Mouse (Mus musculus): ENCODE measurements at regions not wholly inside any gene's neighbourhood (a gene's known extent, or its start where the extent isn't known, plus 50 kb on each side); places are given as distances from the start of the nearest gene placed in this dataset.
A peak's percentile ranks its signal among the peaks of the same experiment; 100 is the strongest.

DNA sequence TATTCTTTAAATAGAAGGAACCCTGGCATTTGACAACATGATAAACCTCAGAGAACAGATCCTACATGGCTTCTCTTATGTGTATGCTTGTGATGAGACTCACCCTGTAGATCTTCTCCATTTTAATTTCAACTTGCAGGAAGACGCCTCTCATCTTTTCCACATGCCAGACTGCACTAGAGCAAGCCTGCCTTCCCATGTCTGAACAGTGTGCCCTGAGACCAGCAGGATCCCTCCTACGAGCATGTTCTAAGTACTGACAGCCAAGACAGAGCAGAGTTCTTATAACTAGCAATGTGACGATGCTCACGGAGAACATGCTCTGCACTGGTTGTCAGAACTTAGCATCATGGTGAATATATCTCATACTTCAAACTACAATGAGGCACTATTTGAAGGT is 277.5 kb upstream of the BB014433 start:
- Histone ChIP-seq H3K9ac (ENCODE audit: low read length) (no peak overlapping the region), H3K27me3 (ENCODE audit: control insufficient read depth, insufficient read depth, low read length) (no peaks in the 10 kb centered on the region), H3K4me1 (ENCODE audit: control insufficient read depth, insufficient read depth, low read length) (0 out of 2 replicates have a peak, but pooled peaks cover 2% of the 10 kb centered on the region), H3K9me3 (ENCODE audit: control insufficient read depth, low read length) (no peaks in the 10 kb centered on the region), H3K4me2 (ENCODE audit: low read depth) (no peak overlapping the region), H3K4me3 (ENCODE audit: low read depth, low read length) (no peak overlapping the region), H3K27ac (ENCODE audit: low read depth, low read length) (no peak overlapping the region), H3K36me3 (ENCODE audit: control insufficient read depth, insufficient read depth, low read length) (no peaks in the 10 kb centered on the region)
- no peak for ATAC-seq (ENCODE audit: insufficient read depth, low FRiP score, low TSS enrichment)
- DNase-seq (ENCODE audit: low spot score) = no peak
- WGBS = 93% methylated on average over 4 of the region's 4 CpGs

DNA sequence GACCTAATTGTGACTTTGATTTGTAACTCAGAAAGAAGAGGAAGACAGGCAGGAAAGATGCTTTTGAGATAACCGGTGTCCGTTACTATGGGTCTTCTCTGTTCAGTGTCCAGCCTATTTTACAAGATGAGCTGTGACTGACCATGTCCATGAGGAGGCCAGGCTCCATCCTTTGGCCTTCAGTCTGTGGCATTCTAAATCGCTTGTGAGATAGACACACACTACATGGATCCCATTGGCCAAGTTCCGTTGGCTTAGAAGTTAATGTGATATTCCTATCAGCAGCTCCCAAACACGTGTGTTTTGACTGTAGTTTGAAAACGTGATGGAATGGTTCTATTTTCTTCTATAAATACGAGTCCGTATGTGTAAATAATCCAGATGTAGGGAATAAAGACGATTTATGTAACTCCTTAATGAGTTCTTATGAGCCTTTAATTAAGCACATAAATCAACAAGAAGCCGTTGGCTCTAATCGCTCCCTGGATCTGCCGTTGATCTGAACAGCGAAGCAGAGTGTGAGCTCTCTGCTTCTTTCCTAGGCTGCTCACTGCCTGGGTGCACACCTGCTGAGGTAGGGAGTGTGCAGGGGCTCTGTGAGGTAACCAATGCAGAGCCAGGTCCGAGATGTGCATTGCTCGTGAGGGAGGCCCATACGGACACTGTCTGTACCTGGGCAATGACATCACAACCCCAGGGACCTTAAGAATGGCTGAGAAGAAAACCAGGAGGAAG is 272.4 kb upstream of the BB014433 start:
- Histone ChIP-seq H3K27ac (ENCODE audit: low read depth, low read length) (no peak overlapping the region), H3K4me1 (ENCODE audit: control insufficient read depth, insufficient read depth, low read length) (no peaks in the 10 kb centered on the region), H3K9me3 (ENCODE audit: control insufficient read depth, low read length) (no peaks in the 10 kb centered on the region), H3K4me3 (ENCODE audit: low read depth, low read length) (no peak overlapping the region), H3K9ac (ENCODE audit: low read length) (no peak overlapping the region), H3K4me2 (ENCODE audit: low read depth) (no peak overlapping the region), H3K36me3 (ENCODE audit: control insufficient read depth, insufficient read depth, low read length) (no peaks in the 10 kb centered on the region), H3K27me3 (ENCODE audit: control insufficient read depth, insufficient read depth, low read length) (no peaks in the 10 kb centered on the region)
- 81% methylated on average over 16 of the region's 16 CpGs for WGBS
- no peak for DNase-seq (ENCODE audit: low spot score)
- no peak for ATAC-seq (ENCODE audit: insufficient read depth, low FRiP score, low TSS enrichment)

DNA sequence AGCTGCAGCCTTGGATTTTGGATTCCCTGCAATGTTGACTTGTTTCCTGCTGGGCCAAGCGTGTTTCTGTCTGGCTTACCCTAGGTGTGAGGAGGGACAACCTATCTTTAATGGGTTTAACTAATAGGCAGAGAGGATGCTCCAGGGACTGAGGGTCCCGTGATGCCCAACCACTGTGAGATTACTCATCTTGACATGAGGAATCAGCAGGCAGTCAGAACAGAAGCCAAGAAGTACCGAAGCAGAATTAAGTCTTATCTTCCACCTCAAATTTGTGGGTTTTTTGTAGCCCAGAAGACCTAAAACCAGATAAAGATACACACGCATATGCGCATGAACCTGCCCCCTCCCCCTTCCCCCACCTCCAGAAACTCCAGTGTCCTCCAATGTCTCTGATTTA is 267.6 kb upstream of the BB014433 start:
- ATAC-seq (ENCODE audit: insufficient read depth, low FRiP score, low TSS enrichment) = no peak
- H3K9ac ChIP-seq (ENCODE audit: low read length) = no peak overlapping the region
- H3K27ac ChIP-seq (ENCODE audit: low read depth, low read length) = no peak overlapping the region
- H3K36me3 ChIP-seq (ENCODE audit: control insufficient read depth, insufficient read depth, low read length) = no peaks in the 10 kb centered on the region
- no peak overlapping the region for H3K4me2 ChIP-seq (ENCODE audit: low read depth)
- no peaks in the 10 kb centered on the region for H3K27me3 ChIP-seq (ENCODE audit: control insufficient read depth, insufficient read depth, low read length)
- H3K9me3 ChIP-seq (ENCODE audit: control insufficient read depth, low read length) = no peaks in the 10 kb centered on the region
- WGBS = 79% methylated on average over 5 of the region's 5 CpGs
- DNase-seq (ENCODE audit: low spot score) = no peak
- H3K4me3 ChIP-seq (ENCODE audit: low read depth, low read length) = no peak overlapping the region
- H3K4me1 ChIP-seq (ENCODE audit: control insufficient read depth, insufficient read depth, low read length) = no peaks in the 10 kb centered on the region

DNA sequence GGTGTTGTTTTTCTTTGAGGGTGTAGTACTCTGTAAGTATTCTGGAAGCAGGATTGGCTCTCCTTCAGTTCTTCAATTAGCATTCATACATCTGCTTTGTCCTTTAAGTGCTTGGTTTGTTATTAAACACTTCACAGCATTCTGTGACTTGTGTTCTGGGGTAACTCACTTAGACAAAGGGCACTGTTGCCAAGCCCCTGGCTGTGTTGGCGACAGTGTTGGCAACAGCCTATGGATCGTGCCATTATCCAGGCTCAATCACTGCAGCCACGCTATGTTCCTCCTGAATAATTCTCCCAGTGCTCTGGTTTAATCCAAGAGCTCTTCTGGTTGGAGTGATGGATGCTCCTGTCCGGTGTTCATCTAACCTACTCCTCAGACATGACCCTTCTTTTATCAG is 265.6 kb upstream of the BB014433 start:
- Histone ChIP-seq H3K4me2 (ENCODE audit: low read depth) (no peak overlapping the region), H3K36me3 (ENCODE audit: control insufficient read depth, insufficient read depth, low read length) (no peaks in the 10 kb centered on the region), H3K4me3 (ENCODE audit: low read depth, low read length) (no peak overlapping the region), H3K9me3 (ENCODE audit: control insufficient read depth, low read length) (no peaks in the 10 kb centered on the region), H3K27me3 (ENCODE audit: control insufficient read depth, insufficient read depth, low read length) (no peaks in the 10 kb centered on the region), H3K27ac (ENCODE audit: low read depth, low read length) (no peak overlapping the region), H3K9ac (ENCODE audit: low read length) (no peak overlapping the region), H3K4me1 (ENCODE audit: control insufficient read depth, insufficient read depth, low read length) (no peaks in the 10 kb centered on the region)
- ATAC-seq (ENCODE audit: insufficient read depth, low FRiP score, low TSS enrichment) (no peak), DNase-seq (ENCODE audit: low spot score) (no peak)
- WGBS = 90% methylated on average over 4 of the region's 4 CpGs

DNA sequence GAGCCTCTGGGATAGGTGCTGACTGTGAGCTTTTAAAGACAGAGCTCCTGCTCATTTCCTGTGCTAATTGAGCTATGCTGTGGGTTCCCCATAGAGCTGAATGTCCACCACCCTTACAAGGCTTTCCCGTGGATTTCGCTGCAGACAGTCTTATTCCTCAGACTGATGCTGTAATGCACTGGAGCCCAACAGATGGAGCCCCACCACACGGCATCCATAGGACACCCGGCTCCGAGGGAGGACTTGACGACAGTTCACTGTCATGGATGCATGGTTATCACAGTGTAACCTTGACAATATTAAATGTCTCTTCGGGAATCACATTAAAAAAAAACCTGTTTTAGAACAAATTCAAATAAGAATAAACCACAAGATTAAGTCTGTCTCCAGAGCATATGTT is 265.2 kb upstream of the BB014433 start:
- H3K27me3 ChIP-seq (ENCODE audit: control insufficient read depth, insufficient read depth, low read length) = no peaks in the 10 kb centered on the region
- no peak overlapping the region for H3K9ac ChIP-seq (ENCODE audit: low read length)
- H3K4me1 ChIP-seq (ENCODE audit: control insufficient read depth, insufficient read depth, low read length) = no peaks in the 10 kb centered on the region
- ATAC-seq (ENCODE audit: insufficient read depth, low FRiP score, low TSS enrichment) = no peak
- WGBS = 82% methylated on average over 7 of the region's 7 CpGs
- H3K9me3 ChIP-seq (ENCODE audit: control insufficient read depth, low read length) = no peaks in the 10 kb centered on the region
- no peak for DNase-seq (ENCODE audit: low spot score)
- H3K4me2 ChIP-seq (ENCODE audit: low read depth) = no peak overlapping the region
- H3K4me3 ChIP-seq (ENCODE audit: low read depth, low read length) = no peak overlapping the region
- no peaks in the 10 kb centered on the region for H3K36me3 ChIP-seq (ENCODE audit: control insufficient read depth, insufficient read depth, low read length)
- no peak overlapping the region for H3K27ac ChIP-seq (ENCODE audit: low read depth, low read length)

DNA sequence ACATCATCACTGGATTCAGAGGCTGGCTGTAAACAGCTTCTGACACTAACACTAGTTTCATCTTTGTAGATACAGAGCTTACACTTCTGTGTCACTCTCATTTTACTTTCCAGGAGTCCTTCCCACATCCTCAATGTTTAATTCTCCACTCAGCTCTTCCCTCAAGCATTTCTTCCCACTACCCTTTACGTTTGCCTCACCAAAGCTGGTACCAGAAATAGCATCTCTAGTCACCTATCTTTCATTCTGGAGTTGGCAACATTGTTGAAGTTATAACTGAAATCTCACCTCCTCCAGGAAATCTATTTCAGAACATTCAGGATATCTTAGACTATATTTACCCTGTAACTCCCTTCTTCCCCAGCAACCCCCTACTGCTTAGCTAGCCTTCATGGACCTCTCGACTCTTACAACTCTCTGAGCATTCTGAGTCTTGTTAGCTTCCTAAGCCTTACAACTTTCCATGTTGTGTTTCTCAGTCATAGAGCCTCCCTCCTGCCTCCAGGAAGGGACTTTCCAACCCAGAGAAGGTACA is 258.3 kb upstream of the BB014433 start:
- no peak overlapping the region for H3K27ac ChIP-seq (ENCODE audit: low read depth, low read length)
- H3K4me1 ChIP-seq (ENCODE audit: control insufficient read depth, insufficient read depth, low read length) = no peaks in the 10 kb centered on the region
- H3K4me2 ChIP-seq (ENCODE audit: low read depth) = no peak overlapping the region
- H3K9ac ChIP-seq (ENCODE audit: low read length) = no peak overlapping the region
- 83% methylated on average over 2 of the region's 2 CpGs for WGBS
- no peaks in the 10 kb centered on the region for H3K36me3 ChIP-seq (ENCODE audit: control insufficient read depth, insufficient read depth, low read length)
- DNase-seq (ENCODE audit: low spot score) (no peak), ATAC-seq (ENCODE audit: insufficient read depth, low FRiP score, low TSS enrichment) (no peak)
- no peaks in the 10 kb centered on the region for H3K27me3 ChIP-seq (ENCODE audit: control insufficient read depth, insufficient read depth, low read length)
- no peak overlapping the region for H3K4me3 ChIP-seq (ENCODE audit: low read depth, low read length)
- no peaks in the 10 kb centered on the region for H3K9me3 ChIP-seq (ENCODE audit: control insufficient read depth, low read length)

DNA sequence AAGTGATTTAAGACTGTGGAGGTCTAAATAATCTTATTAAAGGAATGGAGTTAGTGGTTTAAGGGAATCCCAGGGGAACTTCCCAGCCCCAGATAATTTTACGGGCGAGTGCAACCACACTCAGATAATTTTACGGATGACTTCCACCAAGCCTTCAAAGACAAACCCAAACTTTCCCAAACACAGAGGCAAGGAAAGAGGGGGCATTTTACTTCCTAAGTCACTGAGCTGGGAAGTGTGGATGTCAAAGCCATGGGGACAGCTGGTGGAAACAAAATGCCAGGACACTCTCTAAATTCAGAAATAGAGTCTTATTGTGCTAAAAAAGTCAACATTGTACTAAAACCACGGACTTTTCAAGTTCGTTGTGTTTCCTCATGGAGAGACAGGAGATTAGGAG is 227.9 kb upstream of the BB014433 start:
- no peaks in the 10 kb centered on the region for H3K27me3 ChIP-seq (ENCODE audit: control insufficient read depth, insufficient read depth, low read length)
- no peaks in the 10 kb centered on the region for H3K9me3 ChIP-seq (ENCODE audit: control insufficient read depth, low read length)
- H3K36me3 ChIP-seq (ENCODE audit: control insufficient read depth, insufficient read depth, low read length) = no peaks in the 10 kb centered on the region
- DNase-seq (ENCODE audit: low spot score) (no peak), ATAC-seq (ENCODE audit: insufficient read depth, low FRiP score, low TSS enrichment) (no peak)
- H3K4me1 ChIP-seq (ENCODE audit: control insufficient read depth, insufficient read depth, low read length) = no peaks in the 10 kb centered on the region
- 46% methylated on average over 5 of the region's 5 CpGs for WGBS
- no peak overlapping the region for H3K9ac ChIP-seq (ENCODE audit: low read length)
- no peak overlapping the region for H3K4me3 ChIP-seq (ENCODE audit: low read depth, low read length)
- no peak overlapping the region for H3K4me2 ChIP-seq (ENCODE audit: low read depth)
- no peak overlapping the region for H3K27ac ChIP-seq (ENCODE audit: low read depth, low read length)

DNA sequence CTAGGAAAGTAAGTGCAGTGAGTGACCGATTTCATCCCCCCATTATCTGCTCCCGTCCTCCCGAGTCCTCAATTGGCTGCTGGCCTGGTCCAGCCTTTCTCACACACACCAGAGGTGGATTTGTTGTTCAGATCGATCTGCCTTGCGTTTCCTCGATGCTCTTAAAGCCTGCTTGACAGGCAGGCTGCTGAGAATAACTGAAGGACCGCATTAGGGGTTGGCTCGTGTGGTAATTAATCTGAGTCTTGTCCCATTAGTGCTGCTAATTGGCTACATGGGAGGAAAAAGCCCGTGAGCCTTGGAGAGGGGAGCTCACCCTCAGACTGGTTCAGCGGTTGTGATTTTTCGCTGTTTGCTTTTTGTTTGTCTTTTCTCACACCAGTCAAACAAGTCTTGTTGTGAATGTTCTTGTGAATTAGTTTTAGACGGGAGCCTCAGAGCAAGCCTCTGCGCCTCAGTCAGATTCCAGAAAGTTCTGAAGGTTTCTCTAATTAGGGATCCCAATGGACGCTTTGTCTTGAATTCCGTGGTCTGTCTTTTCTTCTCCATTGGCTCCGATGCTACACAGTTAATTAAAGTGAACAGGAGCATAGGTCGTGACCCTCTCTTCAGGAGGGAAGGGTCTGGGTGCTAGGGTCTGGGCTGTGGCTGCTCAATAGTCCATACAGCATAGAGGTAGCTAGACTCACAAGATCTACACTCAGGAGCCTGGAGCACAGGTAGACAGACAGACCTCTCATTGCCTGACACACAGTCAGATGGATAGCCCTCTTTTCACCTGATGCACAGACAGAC is 226.1 kb upstream of the BB014433 start:
- 55% methylated on average over 17 of the region's 17 CpGs for WGBS
- Histone ChIP-seq H3K9ac (ENCODE audit: low read length) (no peak overlapping the region), H3K4me1 (ENCODE audit: control insufficient read depth, insufficient read depth, low read length) (no peaks in the 10 kb centered on the region), H3K27me3 (ENCODE audit: control insufficient read depth, insufficient read depth, low read length) (no peaks in the 10 kb centered on the region), H3K9me3 (ENCODE audit: control insufficient read depth, low read length) (no peaks in the 10 kb centered on the region), H3K4me3 (ENCODE audit: low read depth, low read length) (no peak overlapping the region), H3K4me2 (ENCODE audit: low read depth) (no peak overlapping the region), H3K36me3 (ENCODE audit: control insufficient read depth, insufficient read depth, low read length) (no peaks in the 10 kb centered on the region), H3K27ac (ENCODE audit: low read depth, low read length) (no peak overlapping the region)
- 0 out of 2 replicates have a peak, but pooled peaks have one; percentile 43 for ATAC-seq (ENCODE audit: insufficient read depth, low FRiP score, low TSS enrichment)
- no peak for DNase-seq (ENCODE audit: low spot score)

DNA sequence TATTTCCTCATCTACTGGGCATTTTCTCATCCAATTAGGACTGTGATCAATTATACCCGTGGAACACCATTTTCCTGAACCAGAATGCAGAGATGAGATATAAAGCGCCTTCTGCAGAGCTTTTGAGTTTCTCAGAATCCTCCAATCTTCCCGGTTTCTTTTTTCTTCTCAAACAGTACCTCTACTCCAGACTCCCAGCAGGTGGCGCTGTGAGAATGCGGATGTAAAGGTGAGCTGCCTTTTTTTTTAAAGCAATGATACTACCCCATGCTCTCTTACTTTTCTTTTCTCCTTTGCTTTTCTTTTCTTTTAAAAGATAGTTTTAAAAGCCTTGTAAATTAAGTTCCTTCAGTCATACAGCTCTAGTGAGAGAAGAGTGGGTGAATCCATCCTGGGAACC is 224.4 kb upstream of the BB014433 start:
- H3K4me1 ChIP-seq (ENCODE audit: control insufficient read depth, insufficient read depth, low read length) = no peaks in the 10 kb centered on the region
- no peak overlapping the region for H3K9ac ChIP-seq (ENCODE audit: low read length)
- 12% methylated on average over 5 of the region's 5 CpGs for WGBS
- H3K4me2 ChIP-seq (ENCODE audit: low read depth) = no peak overlapping the region
- H3K27me3 ChIP-seq (ENCODE audit: control insufficient read depth, insufficient read depth, low read length) = no peaks in the 10 kb centered on the region
- no peaks in the 10 kb centered on the region for H3K9me3 ChIP-seq (ENCODE audit: control insufficient read depth, low read length)
- H3K27ac ChIP-seq (ENCODE audit: low read depth, low read length) = no peak overlapping the region
- no peaks in the 10 kb centered on the region for H3K36me3 ChIP-seq (ENCODE audit: control insufficient read depth, insufficient read depth, low read length)
- H3K4me3 ChIP-seq (ENCODE audit: low read depth, low read length) = no peak overlapping the region
- ATAC-seq (ENCODE audit: insufficient read depth, low FRiP score, low TSS enrichment) (no peak), DNase-seq (ENCODE audit: low spot score) (peak; percentile 78)

Data from neural tube, embryonic 11.5 days (tissue).